Mouse (Mus musculus): ENCODE results near the gene Dmrtc1b.
"Not testable (repeated sequence)": the region's sequence is repeated elsewhere in the genome, so short reads cannot be mapped to it uniquely, and the experiment has no call there.

Gene Dmrtc1b

GRCm38 (mm10) chrX:102707535-102707934 lies at the start of gene Dmrtc1b, which contains the start of gene Gm9112:
TSS of gene Dmrtc1b (plus strand) at chrX:102707865.
TSS of gene Gm9112 (minus strand) at chrX:102707635.
- not testable (repeated sequence) for DNase-seq

GRCm38 (mm10) chrX:102660712-102661111 lies 47.0 kb upstream of the Dmrtc1b start:
- DNase-seq: no peak

- no peak for DNase-seq
Measured at GRCm38 (mm10) chrX:102666641-102667040, 41.0 kb upstream of the Dmrtc1b start.

- not testable (repeated sequence) for DNase-seq
Measured at GRCm38 (mm10) chrX:102684706-102685105, 23.0 kb upstream of the Dmrtc1b start.

- DNase-seq: not testable (repeated sequence)
Measured at GRCm38 (mm10) chrX:102686872-102687271, 20.8 kb upstream of the Dmrtc1b start, which contains the start of gene Gm3880. TSS of gene Gm3880 (minus strand) at chrX:102686972.

- DNase-seq: not testable (repeated sequence)
Measured at GRCm38 (mm10) chrX:102689252-102689651, 18.4 kb upstream of the Dmrtc1b start.

GRCm38 (mm10) chrX:102700636-102701035 lies 7.0 kb upstream of the Dmrtc1b start:
- DNase-seq: not testable (repeated sequence)

- not testable (repeated sequence) for DNase-seq
Measured at GRCm38 (mm10) chrX:102724226-102724625, 16.6 kb downstream of the Dmrtc1b start.
